Mouse (Mus musculus) hematopoietic multipotent progenitor cell, adult 10-12 weeks (in vitro differentiated cells): Measurements from ENCODE around the gene Ccdc86. TPM values are rescaled to one million over a fixed set of nuclear protein-coding genes. Genes with fewer than 3 reads are reported as not detected.

ENCODE experiments used
- polyA plus RNA-seq: library from polyadenylated mRNA; stranded (reverse); fragments of >175 nt; gene quantifications from 2 replicates; pipeline ENCODE4 v1.2.3, GENCODE M21; 2012; ENCODE audit warnings: low replicate concordance

Ccdc86 gene
- 15.1 and 30.6 TPM in 2 replicates for polyA plus RNA-seq

GRCm38 (mm10) chr19:10949112-10949511 is at the start of gene Ccdc86:
Ccdc86 (minus strand) TSS chr19:10949266.

GRCm38 (mm10) chr19:10993150-10993549 is 44.1 kb upstream of the Ccdc86 start, which contains the start of gene Ms4a15:
Ms4a15 (minus strand) TSS chr19:10993250.

GRCm38 (mm10) chr19:10974238-10974865 is 25.3 kb upstream of the Ccdc86 start, which contains the start of gene Ms4a10:
Ms4a10 (minus strand) TSS chr19:10974670.

GRCm38 (mm10) chr19:10937110-10937563 is 11.9 kb downstream of the Ccdc86 start, which contains the start of gene Ptgdr2:
Ptgdr2 (plus strand) TSS chr19:10937160.

GRCm38 (mm10) chr19:10920532-10920931 is 28.5 kb downstream of the Ccdc86 start, which contains the start of gene Zp1:
Zp1 (minus strand) TSS chr19:10920632.

GRCm38 (mm10) chr19:10895016-10895528 is 54.0 kb downstream of the Ccdc86 start, which contains the start of gene Prpf19:
Prpf19 (plus strand) TSS chr19:10895231.

Other genes with a start within 250 kb of the Ccdc86 start
- 65.3 and 138 TPM in 2 replicates for gene Cd5, start 210.3 kb downstream of the Ccdc86 start, polyA plus RNA-seq
- 32.4 and 49.5 TPM in 2 replicates for gene Cd6, start 119.2 kb downstream of the Ccdc86 start, polyA plus RNA-seq
- gene Slc15a3, start 109.5 kb downstream of the Ccdc86 start, polyA plus RNA-seq = 35.4 and 37.5 TPM in 2 replicates
- gene Tmem132a, start 79.3 kb downstream of the Ccdc86 start, polyA plus RNA-seq = 1.1 and 3.4 TPM in 2 replicates
- gene Tmem109, start 67.3 kb downstream of the Ccdc86 start, polyA plus RNA-seq = 38.3 and 43.0 TPM in 2 replicates
- gene Prpf19, start 54.0 kb downstream of the Ccdc86 start, polyA plus RNA-seq = 37.0 and 46.0 TPM in 2 replicates
- gene Zp1, start 28.6 kb downstream of the Ccdc86 start, polyA plus RNA-seq = not detected in 2 replicates
- gene Ptgdr2, start 12.1 kb downstream of the Ccdc86 start, polyA plus RNA-seq = 0.04 and 0.27 TPM in 2 replicates
- not detected in 2 replicates for gene Ms4a10, start 25.4 kb upstream of the Ccdc86 start, polyA plus RNA-seq
- 0.35 TPM in 1 of 2 replicates, not detected in the other for gene Ms4a15, start 44.0 kb upstream of the Ccdc86 start, polyA plus RNA-seq
- gene Ms4a18, start 68.8 kb upstream of the Ccdc86 start, polyA plus RNA-seq = not detected in 2 replicates
- gene Ms4a8a, start 131.8 kb upstream of the Ccdc86 start, polyA plus RNA-seq = 0.25 and 0.67 TPM in 2 replicates
- not detected in 2 replicates for gene 1700017D01Rik, start 181.6 kb upstream of the Ccdc86 start, polyA plus RNA-seq
- not detected in 2 replicates for gene 1700025F22Rik, start 216.1 kb upstream of the Ccdc86 start, polyA plus RNA-seq
- gene Ms4a13, start 247.5 kb upstream of the Ccdc86 start, polyA plus RNA-seq = not detected in 2 replicates